Mouse (Mus musculus): ENCODE measurements at regions not wholly inside any gene's neighbourhood (a gene's known extent, or its start where the extent isn't known, plus 50 kb on each side); places are given as distances from the start of the nearest gene placed in this dataset.

DNA sequence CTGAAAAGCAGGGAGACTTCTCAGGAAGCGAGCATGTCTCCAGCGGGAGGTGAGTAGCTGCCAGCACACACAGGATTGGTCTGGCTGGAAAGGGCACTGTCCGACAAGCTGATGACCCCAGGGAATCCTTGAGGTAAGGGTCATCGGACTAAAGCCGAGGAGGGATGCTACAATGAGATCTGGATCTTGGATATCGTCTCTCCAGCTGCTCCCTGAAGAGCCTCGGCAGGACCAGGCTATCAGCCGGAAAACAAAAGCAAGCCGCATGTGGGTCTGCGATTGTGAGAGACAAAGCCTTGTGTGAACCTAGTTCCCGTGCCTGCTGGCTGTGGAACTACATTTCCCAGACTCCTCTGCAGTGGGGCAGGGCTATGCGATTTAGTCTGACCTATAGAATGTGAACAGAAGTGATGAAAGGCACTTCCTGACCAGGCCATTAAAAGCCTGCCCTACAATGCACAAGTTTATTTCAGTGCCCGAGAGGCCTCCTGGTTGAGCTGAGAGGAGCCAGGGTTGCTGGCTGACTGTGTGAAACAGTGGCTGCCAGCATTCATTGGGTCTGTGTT lies 66.7 kb upstream of the Slc6a6 start:
- intact Hi-C loops (cut with DNase I) = no loop called here
- peak; percentile 72 to 80 for DNase-seq (ENCODE audit: low spot score in 2 of 2)

DNA sequence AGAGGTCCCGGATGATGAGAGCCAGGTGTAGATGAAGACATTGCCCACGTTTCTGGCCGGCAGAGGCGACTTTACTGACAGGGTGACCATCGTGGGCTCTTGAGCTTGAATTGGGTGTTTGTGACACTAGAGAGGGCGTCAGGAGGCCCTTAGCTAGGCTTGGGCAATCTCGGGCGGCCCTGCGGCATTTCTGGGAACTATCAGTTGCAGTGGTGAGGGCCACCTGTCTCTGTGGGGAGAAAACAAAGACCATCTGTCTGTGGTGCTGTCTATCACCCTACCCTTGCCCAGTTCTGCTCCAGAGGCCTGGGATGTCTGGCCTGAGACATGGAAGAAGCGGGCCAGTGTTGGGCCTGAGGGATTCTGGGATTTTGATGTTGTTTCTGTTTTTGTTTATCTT lies 66.2 kb upstream of the Slc6a6 start:
- no peak for DNase-seq (ENCODE audit: low spot score in 2 of 2)
- intact Hi-C loops (cut with DNase I) = no loop called here

DNA sequence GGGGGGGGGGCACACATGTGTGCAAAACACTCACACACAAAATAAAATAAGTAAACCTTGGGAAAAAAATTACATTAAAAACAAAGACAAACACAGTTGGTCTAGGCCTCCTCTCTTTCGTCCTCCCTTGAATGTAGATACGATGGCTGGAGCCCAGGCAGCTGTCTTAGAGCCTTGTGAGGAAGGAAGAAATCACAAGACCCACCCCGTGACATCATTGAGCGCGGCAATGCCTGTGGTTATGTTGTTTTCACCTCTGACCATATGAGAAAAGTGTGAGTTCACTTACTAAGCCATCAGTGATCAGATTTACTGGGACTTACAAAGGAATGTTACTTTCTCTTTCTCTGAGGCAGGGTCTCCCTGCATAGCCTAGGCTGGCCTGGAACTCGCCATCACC lies 64.8 kb upstream of the Slc6a6 start:
- intact Hi-C loops (cut with DNase I) = no loop called here

DNA sequence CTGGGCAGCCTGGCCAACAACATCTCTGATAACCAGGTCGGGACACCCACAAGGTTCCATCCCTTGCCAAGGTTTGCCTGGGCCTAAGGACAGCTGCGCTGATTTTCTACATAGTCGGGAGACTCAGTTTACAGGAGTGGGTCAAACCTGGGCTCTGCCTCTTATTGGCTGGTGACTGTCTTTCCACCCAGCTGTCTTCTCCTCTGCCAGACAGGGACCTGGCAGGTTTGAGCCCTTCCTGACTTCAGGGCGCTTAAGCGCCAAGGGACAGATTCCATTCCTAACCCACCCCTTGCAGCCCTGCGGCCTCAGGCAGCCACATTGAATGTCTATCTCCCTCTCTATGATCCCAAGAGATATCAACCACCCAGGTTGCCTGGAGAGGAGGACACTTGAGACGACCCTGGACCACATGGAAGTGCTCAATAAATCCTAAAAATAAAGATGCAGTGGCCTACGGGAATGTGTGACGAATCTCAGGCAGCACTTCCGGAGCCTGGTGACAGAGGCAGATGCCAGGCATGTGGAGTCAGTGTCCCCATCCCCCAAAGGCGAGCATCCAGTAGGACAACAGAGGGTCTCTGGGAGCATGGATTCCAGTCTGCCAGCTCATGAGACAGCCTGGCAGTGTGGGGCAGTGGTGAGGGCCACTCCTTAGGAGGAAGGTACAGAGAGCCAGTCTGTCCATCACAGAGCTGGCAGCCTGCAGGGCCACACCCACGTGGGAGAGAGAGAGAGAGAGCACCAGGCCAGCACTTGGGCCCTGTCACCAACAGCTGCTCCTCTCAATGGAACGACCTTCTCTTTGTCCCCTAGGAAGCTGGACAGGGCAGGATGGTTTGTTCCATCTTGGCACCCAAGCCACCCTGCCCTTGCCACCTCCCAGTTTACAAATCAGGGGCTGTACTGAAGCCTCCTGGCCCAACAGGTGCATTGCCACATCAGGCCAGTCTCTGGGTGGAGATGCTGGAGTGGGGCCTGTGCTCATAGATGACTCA lies 63.8 kb upstream of the Slc6a6 start:
- DNase-seq (ENCODE audit: low spot score in 2 of 2) = no peak
- intact Hi-C loops (cut with DNase I) = no loop called here

More for the DNA sequence above, 64.8 kb upstream of the Slc6a6 start:
- no peak for DNase-seq (ENCODE audit: low spot score in 2 of 2)

DNA sequence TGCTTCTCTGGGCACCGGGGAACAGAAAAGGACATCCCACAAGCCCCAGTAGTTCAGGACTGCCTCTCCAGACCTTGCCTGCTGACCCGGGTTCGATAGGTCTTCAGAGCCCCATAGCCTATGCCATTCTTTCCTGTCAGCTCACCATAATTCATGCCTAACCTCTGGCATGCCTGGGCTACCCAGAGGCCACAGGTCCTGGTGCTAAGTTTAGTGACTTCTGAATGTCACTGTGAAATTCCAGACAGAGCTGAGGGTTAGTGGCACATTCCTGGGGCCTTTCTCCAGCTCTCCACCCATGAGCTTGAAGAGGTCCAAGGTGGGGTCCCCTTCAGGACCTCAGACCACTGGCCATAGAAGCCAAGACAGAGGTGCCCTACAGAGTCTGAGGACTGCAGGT lies 62.4 kb upstream of the Slc6a6 start:
- intact Hi-C loops (cut with DNase I) = no loop called here
- DNase-seq (ENCODE audit: low spot score in 2 of 2) = no peak

DNA sequence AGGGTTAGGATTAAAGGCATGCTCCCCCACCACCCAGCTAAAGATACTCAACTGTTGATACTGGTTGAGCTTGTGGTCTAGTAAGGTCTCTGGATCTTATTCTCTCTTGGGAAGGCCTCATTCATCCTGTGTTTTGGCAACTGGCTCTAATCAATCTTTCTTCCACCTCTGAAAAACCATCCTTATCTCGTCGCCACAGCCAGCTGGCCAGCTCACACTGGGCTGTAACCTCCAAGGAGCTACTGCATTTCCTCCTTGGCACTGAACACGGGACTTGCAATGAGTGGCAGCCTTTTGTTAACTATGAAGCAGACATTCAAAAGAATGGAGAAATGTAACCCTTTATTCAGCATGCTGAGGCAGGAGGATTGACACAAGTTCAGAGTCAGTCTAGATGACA lies 61.4 kb upstream of the Slc6a6 start:
- no peak for DNase-seq (ENCODE audit: low spot score in 2 of 2)
- intact Hi-C loops (cut with DNase I) = no loop called here

DNA sequence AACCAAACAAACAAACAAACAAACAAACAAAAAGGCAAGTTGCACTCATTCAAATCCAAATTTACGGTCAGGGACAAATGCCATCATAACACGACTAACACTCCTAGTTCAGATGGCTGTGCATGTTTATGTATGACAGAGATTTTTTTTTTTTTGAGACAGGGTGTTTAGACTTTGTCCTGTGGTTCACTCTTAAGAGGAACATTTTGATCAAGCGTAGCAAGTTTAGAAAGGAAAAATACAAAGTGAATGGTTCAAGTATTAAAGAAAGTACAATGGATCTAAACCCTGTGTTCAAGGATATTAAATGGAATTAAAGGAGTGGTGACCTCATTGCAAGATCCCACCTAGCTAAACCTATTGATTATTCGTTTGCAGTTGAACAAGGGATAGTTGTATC lies 60.2 kb upstream of the Slc6a6 start:
- DNase-seq (ENCODE audit: low spot score in 2 of 2) = no peak
- intact Hi-C loops (cut with DNase I) = no loop called here

DNA sequence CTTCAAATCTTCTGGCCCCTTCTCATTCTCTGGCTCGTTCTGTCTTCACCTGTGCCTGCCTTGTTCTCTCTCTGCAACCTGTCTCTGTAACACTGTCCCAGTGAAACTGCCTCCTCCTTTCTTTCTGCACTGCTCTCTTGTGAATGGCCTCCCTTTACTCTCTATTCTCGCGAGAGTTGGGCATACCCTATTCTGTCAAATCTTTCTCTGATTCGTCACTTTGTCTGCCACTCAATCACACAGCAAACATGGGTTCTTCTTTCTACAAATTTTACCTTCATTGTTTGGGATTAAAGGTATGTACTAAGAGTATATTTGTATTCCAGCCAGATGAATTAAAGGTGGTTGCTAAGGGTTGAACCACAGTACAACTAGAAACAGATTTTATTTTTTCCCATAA lies 54.6 kb upstream of the Slc6a6 start:
- intact Hi-C loops (cut with DNase I) = no loop called here
- DNase-seq (ENCODE audit: low spot score in 2 of 2) = no peak

DNA sequence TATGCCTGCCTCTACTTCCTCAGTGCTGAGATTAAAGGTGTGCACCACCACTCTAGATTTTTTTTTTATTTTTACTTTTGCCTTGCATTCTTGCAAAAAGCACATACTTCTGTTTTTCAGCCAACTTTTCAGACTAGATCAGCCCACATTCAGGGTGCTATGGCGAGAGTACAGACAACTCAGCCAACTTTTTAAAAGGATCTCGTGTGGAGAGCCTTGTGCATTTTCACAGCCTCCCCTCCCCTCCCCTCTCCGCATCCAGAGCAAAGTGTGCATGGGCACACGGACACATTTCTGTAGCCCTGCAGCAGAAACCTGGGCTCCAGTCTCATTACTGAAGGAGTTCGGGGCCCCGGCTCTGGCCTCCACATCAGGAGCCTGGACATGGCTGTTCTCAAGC lies 52.6 kb upstream of the Slc6a6 start:
- peak in 1 of 2 experiments; percentile 68 for DNase-seq (ENCODE audit: low spot score in 2 of 2)
- intact Hi-C loops (cut with DNase I) = no loop called here

Measured in left cerebral cortex, postnatal 14 days (tissue).